Mouse (Mus musculus) intestine, postnatal 0 days (tissue): Measurements from ENCODE around the gene Onecut1. TPM values are rescaled to one million over a fixed set of nuclear protein-coding genes. Genes with fewer than 3 reads are reported as not detected.

ENCODE experiments used
- ATAC-seq: fragments of 200-750 bp; cut with Nextera tagmentation; 2 replicates; pipeline ENCODE4 v1.8.0; 2017; ENCODE audit warnings: mild to moderate bottlenecking, moderate TSS enrichment, moderate library complexity
- H3K27ac ChIP-seq: fragments of 300-500 bp; sonication (generic); 2 replicates; pipeline ENCODE4 v1.5.1; 2014; ENCODE audit warnings: mild to moderate bottlenecking, low read depth, low read length, moderate library complexity
- H3K27me3 ChIP-seq: fragments of 300-500 bp; sonication (generic); replicated peaks from 2 replicates; pipeline ENCODE4 v1.6.1; 2014; ENCODE audit warnings: low read length, mixed read lengths; ENCODE audit not compliant: control insufficient read depth, insufficient read depth
- H3K36me3 ChIP-seq: fragments of 300-500 bp; sonication (generic); 2 replicates; pipeline ENCODE4 v1.6.1; 2014; ENCODE audit warnings: mild to moderate bottlenecking, moderate library complexity; ENCODE audit not compliant: control insufficient read depth, insufficient read depth
- H3K4me1 ChIP-seq: fragments of 300-500 bp; sonication (generic); replicated peaks from 2 replicates; pipeline ENCODE4 v1.6.1; 2014; ENCODE audit warnings: antibody characterized with exemption, low read length, mixed read lengths; ENCODE audit not compliant: control insufficient read depth, insufficient read depth
- H3K4me2 ChIP-seq: fragments of 300-500 bp; sonication (generic); replicated peaks from 2 replicates; pipeline ENCODE4 v1.6.1; 2014; ENCODE audit warnings: low read depth, mild to moderate bottlenecking, moderate library complexity
- H3K4me3 ChIP-seq: fragments of 300-500 bp; sonication (generic); 2 replicates; pipeline ENCODE4 v1.5.1; 2014; ENCODE audit warnings: low read depth, low read length
- H3K9ac ChIP-seq: fragments of 300-500 bp; sonication (generic); 2 replicates; pipeline ENCODE4 v1.6.1; 2014; ENCODE audit warnings: mild to moderate bottlenecking, low read depth, low read length
- H3K9me3 ChIP-seq: fragments of 300-500 bp; sonication (generic); 2 replicates; pipeline ENCODE4 v1.6.1; 2016; ENCODE audit warnings: mixed run types; ENCODE audit not compliant: control insufficient read depth
- CTCF ChIP-seq: sonication (generic); IDR thresholded peaks from 2 replicates; pipeline ENCODE4 v1.5.1; 2016; ENCODE audit warnings: low read depth, mild to moderate bottlenecking, control low read depth, antibody characterized with exemption, moderate library complexity
- WGBS: fragments of 180-500 bp; shearing (Covaris S2); extraction: QIAGEN DNeasy Blood & Tissue Kit; methylation state at CpG from one replicate; pipeline ENCODE4 v1.1.7; 2014; 5-methylcytosine and 5-hydroxymethylcytosine counted together
- polyA plus RNA-seq: library from polyadenylated mRNA; unstranded; fragments of >200 nt; fragmentation: Nextera tagmentation; extraction: Ambion mirVana; gene quantifications from 2 replicates; pipeline ENCODE4 v1.2.1, GENCODE M21; 2015

The Onecut1 gene
- polyA plus RNA-seq, 1 experiment from 2014 or later = 0.07 TPM

- H3K27ac ChIP-seq = no peak overlapping the region
- WGBS = 31% methylated on average over 4 of the region's 4 CpGs
- no peak overlapping the region for H3K9ac ChIP-seq
- H3K4me1 ChIP-seq = 0 out of 2 replicates have a peak, but pooled peaks cover 2% of the 10 kb centered on the region
- ATAC-seq = no peak
- no peak for TF ChIP-seq CTCF
- H3K9me3 ChIP-seq = no peaks in the 10 kb centered on the region
- H3K36me3 ChIP-seq = no peaks in the 10 kb centered on the region
- H3K4me3 ChIP-seq = no peak overlapping the region
- no peak overlapping the region for H3K4me2 ChIP-seq
- H3K27me3 ChIP-seq = peaks cover 95% of the 10 kb centered on the region
Observed at GRCm38 (mm10) chr9:74852361-74852760, 9.4 kb upstream of the Onecut1 start.

DNA sequence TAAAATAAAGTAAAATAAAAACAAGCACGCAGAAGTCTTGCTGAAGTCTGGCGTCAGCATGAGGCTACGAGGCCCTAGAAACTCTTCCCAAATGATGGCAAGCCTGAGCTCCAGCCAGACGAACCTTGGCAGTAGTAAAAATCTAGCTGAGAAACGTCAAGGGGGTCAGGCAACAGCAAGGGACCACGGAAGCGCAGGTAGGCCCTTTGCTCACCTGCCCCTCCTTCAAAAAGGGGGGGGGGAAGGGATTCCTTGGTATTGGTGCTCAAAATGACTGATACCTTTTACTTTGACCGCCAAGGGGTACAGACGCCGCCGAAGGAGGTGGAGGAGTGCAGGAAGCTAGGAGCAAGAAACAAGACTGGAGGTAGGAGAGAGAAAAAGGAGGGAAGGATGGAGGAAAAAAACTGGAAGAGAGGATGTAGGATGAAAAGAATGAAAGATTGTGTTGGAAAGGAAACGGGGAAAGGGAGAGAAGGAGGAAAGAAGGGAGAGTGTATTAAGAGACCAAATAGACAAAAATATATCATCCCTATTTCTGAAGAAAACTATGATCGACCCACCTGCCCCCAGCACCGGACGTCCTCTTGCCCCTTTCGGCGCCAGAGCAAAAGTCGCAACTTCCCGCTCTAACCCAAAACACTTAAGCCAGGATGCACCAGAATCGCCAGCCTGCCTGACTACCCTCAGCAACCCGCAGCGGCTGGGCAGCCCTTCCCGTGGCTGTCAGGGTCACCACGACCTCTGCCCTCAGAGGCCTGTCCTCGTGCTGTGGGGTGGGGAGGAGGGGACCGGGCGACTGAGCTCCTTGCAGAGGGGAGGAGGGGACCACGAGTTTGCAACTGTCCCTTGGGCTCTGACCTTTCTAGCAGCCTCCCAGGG is 8.3 kb upstream of the Onecut1 start:
- peaks cover 96% of the 10 kb centered on the region for H3K27me3 ChIP-seq

DNA sequence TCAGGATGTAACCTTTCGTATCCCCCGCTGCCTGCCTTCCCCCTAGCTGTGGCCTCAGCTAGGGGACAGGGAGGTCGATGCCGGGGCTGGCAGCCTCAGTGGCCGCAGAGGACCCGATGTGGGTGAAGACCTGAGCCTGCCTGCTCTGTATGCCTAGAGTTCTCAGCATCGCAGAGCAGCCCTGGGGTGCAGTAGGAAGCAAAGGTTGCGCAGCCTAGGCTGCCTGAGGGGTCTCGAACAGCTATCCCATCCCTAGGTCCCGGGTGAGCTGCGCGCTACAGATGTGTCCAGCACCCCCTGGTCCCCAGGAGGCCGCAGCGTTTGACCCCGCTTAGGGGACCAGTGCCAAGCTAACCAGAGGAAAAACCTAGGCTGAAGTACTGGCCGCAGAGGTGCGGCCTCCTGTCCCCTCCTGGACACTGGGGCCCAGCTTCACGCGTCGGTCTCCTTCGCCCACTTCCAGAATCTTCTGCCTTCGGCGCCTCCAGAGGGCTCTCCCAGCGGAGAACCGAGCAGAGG is 7.6 kb upstream of the Onecut1 start:
- H3K4me3 ChIP-seq = no peak overlapping the region
- H3K4me1 ChIP-seq = no peaks in the 10 kb centered on the region
- no peak for ATAC-seq
- H3K9ac ChIP-seq = no peak overlapping the region
- no peak overlapping the region for H3K4me2 ChIP-seq
- 15% methylated on average over 25 of the region's 25 CpGs for WGBS
- H3K36me3 ChIP-seq = no peaks in the 10 kb centered on the region
- H3K27me3 ChIP-seq = peaks cover 96% of the 10 kb centered on the region
- no peak for TF ChIP-seq CTCF
- no peaks in the 10 kb centered on the region for H3K9me3 ChIP-seq
- H3K27ac ChIP-seq = no peak overlapping the region

More for the DNA sequence above, 8.3 kb upstream of the Onecut1 start:
- H3K36me3 ChIP-seq = no peaks in the 10 kb centered on the region
- no peak for TF ChIP-seq CTCF
- H3K9ac ChIP-seq = no peak overlapping the region
- H3K4me2 ChIP-seq = no peak overlapping the region
- no peak for ATAC-seq
- H3K27ac ChIP-seq = no peak overlapping the region
- no peaks in the 10 kb centered on the region for H3K9me3 ChIP-seq
- H3K4me3 ChIP-seq = no peak overlapping the region
- 18% methylated on average over 27 of the region's 28 CpGs for WGBS
- H3K4me1 ChIP-seq = no peaks in the 10 kb centered on the region

DNA sequence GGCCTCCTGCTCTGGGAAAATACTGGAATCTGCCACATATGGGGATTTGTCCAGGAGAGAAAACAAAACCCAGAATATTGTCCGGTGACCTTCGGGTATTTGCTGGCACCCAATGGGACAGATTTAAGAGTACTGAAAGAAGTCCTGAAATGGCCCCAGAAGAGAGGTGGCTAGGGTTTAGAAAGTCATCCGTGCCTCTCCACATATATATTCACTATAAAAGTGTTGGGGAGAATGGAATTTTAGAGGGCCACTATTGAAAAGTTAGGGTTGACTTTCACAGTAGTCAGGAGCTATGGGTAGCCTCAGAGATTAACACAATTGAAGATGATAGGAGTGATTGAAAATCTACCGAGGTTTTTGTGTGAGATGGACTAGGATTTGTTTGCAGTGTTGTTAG is 6.3 kb upstream of the Onecut1 start:
- ATAC-seq = no peak
- Histone ChIP-seq H3K9me3 (no peaks in the 10 kb centered on the region), H3K27ac (no peak overlapping the region), H3K4me2 (no peak overlapping the region), H3K9ac (no peak overlapping the region), H3K27me3 (peaks cover 96% of the 10 kb centered on the region), H3K4me1 (no peaks in the 10 kb centered on the region), H3K4me3 (no peak overlapping the region), H3K36me3 (no peaks in the 10 kb centered on the region)
- 23% methylated on average over 4 of the region's 4 CpGs for WGBS
- no peak for TF ChIP-seq CTCF

- Histone ChIP-seq H3K9ac (no peak overlapping the region), H3K4me2 (no peak overlapping the region), H3K4me1 (no peaks in the 10 kb centered on the region), H3K36me3 (no peaks in the 10 kb centered on the region), H3K9me3 (no peaks in the 10 kb centered on the region), H3K27me3 (peaks cover 96% of the 10 kb centered on the region), H3K4me3 (no peak overlapping the region), H3K27ac (no peak overlapping the region)
- no peak for ATAC-seq
- TF ChIP-seq CTCF = no peak
- WGBS = 10% methylated on average over 28 of the region's 28 CpGs
Observed at GRCm38 (mm10) chr9:74856578-74857507, 4.9 kb upstream of the Onecut1 start.

- H3K27me3 ChIP-seq = peaks cover 96% of the 10 kb centered on the region
- no peaks in the 10 kb centered on the region for H3K36me3 ChIP-seq
- peaks cover 1% of the 10 kb centered on the region; the same call in 1 of the 2 replicates for H3K4me1 ChIP-seq
- no peak for ATAC-seq
- no peaks in the 10 kb centered on the region for H3K9me3 ChIP-seq
- TF ChIP-seq CTCF = no peak
- no peak overlapping the region for H3K27ac ChIP-seq
- H3K9ac ChIP-seq = no peak overlapping the region
- 14% methylated on average over 7 of the region's 7 CpGs for WGBS
- no peak overlapping the region for H3K4me2 ChIP-seq
- no peak overlapping the region for H3K4me3 ChIP-seq
Observed at GRCm38 (mm10) chr9:74857508-74857840, 4.2 kb upstream of the Onecut1 start.
